Mouse (Mus musculus) heart, postnatal 10 days (tissue): Measurements from ENCODE around the gene Sim2. TPM values are rescaled to one million over a fixed set of nuclear protein-coding genes. Genes with fewer than 3 reads are reported as not detected.

Experiments used
- DNase-seq, 2 experiments: peaks; one replicate each; pipeline ENCODE4 v3.0.0; 2021
- intact Hi-C: fragments of 180-260 bp; cut with DNase I; formaldehyde crosslinking; loops from one replicate; pipeline ENCODE4 v1.15.1; 2025
- total RNA-seq, 2 experiments: library from RNA; stranded (reverse); gene quantifications; 2 replicates each; pipeline ENCODE4 v1.2.3; 2021

Sim2 gene
- total RNA-seq, 2 experiments from 2014 or later: not detected

GRCm38 (mm10) chr16:94078318-94079074, 6.2 kb upstream of the Sim2 start:
- intact Hi-C loops: no loop called here
- peak in 1 of 2 experiments; percentile 38 for DNase-seq

DNA sequence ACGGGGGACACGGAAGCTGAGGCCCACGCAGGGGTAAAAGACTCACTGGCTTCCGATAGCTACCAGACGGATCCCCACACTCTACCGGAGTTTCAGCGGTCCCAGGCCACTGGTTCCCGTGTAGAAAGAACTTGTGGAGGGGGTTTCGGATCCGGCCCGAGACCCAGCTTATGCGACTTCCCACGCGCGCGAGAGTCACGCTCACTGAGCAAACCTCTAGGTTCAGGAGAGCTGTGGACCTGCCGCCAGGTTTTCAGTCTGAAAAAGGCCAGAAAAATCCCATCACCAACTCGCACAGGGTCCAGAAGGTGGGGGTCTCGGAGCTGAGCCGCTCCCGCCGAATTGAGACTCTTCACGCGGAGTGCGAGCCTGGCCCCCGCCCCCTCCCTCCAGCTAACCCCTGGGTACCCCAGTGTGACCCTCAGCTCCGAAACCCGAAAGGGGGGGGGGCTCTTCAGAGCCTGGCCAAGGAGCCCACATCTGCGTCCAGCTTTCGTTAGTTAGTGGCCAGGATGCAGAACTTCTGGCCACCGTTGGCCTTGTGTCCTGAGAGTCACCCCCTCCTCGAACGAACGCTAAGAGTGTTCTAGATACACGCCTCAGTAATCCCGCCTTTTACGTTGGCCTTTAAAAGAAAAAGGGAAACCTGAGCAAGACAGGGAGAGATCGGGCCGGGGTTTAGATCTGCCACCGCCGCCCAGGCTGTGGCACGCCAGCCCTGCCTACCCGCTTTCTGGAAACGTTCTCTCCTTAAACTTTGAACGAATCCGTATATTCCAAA, 5.5 kb upstream of the Sim2 start:
- DNase-seq: no peak
- intact Hi-C loops: no loop called here

GRCm38 (mm10) chr16:94079856-94080555, 4.7 kb upstream of the Sim2 start:
- no peak for DNase-seq
- intact Hi-C loops: loop anchor here (2.0 kb wide), 1 partner anchor 15 kb away; no protein-coding TSS in a partner anchor

- intact Hi-C loops: loop anchor here (2.0 kb wide), 1 partner anchor 13 kb away; no protein-coding TSS in a partner anchor
- DNase-seq: no peak
Measured at GRCm38 (mm10) chr16:94081596-94081995, 3.1 kb upstream of the Sim2 start.

GRCm38 (mm10) chr16:94081996-94082708, 2.6 kb upstream of the Sim2 start:
- no peak for DNase-seq
- intact Hi-C loops: loop anchor here (2.0 kb wide), 1 partner anchor 13 kb away; no protein-coding TSS in a partner anchor

DNA sequence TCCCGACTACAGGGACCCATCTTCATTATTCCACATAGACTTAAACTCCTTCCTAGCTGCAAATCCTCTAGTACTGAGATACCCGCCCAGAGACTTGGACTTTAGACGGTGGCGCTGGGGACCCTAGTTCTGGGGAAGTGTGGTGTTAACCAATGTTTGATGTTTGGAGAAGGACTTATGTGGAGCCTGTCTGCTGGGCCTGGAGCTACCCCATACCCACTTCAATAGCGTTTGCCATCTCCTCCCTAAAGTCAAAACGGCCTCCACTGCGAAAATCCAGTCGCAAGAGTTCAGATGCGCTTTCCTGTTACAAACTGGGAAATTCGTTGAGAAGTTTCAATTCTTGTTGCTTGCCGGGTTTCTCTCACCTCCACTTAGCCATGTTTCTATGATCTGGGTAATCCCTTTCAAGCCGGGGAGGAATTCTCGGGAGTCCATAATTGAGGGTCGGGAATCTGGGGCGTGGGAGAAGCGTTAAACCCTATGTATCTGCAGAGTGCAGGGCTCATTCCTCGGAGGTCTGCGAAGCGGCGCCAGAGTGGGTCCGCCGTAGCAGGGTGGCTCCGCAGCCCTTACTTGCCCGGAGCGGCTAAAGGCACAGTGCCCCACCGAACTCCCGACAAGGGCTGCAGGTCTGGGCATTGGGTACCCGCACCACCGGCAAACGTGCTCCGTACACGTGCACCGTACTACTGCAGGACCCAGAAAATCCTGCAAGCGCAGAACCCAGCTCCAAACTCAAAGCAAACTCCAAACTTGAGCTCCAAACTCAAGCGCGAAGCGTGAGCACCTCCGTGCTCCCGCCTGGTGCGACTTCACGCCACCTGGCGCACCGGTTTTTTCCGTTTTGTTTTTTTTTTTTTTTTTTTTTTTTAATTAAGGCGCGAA, 1.5 kb upstream of the Sim2 start:
- intact Hi-C loops: no loop called here
- no peak for DNase-seq

GRCm38 (mm10) chr16:94083848-94084525, 744 bp upstream of the Sim2 start:
- DNase-seq: peak in 1 of 2 experiments; percentile 19
- intact Hi-C loops: no loop called here

DNA sequence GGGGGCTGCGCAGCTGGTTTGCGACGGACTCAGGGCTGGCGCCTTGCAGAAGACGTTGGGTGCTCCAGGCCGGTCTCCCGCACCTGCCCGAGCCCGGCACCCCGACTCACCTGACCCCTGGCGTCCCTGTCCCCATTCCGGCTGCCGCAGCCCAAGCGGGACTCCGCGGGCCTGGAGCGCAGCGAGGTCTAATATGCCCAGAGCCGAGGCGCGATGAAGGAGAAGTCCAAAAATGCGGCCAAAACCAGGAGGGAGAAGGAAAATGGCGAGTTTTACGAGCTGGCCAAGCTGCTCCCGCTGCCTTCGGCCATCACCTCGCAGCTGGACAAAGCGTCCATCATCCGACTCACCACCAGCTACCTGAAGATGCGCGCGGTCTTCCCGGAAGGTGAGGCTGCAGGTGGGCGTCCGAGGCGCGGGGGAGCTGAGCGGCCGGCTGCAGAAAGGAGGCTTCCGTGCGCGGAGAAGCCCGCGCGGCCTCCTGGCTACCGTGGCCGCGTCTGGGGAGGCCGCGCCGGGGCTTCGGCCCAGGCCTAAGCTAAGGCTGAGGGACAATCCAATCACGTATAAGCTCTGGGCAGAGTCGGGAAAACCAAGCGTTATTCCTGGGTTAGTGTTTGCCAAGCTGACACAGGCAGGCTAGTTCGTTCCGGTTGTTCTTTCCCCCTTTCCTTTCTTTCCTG, 1.0 kb downstream of the Sim2 start:
- intact Hi-C loops: loop anchor here (2.0 kb wide), 1 partner anchor 43 kb away; no protein-coding TSS in a partner anchor
- DNase-seq: no peak

DNA sequence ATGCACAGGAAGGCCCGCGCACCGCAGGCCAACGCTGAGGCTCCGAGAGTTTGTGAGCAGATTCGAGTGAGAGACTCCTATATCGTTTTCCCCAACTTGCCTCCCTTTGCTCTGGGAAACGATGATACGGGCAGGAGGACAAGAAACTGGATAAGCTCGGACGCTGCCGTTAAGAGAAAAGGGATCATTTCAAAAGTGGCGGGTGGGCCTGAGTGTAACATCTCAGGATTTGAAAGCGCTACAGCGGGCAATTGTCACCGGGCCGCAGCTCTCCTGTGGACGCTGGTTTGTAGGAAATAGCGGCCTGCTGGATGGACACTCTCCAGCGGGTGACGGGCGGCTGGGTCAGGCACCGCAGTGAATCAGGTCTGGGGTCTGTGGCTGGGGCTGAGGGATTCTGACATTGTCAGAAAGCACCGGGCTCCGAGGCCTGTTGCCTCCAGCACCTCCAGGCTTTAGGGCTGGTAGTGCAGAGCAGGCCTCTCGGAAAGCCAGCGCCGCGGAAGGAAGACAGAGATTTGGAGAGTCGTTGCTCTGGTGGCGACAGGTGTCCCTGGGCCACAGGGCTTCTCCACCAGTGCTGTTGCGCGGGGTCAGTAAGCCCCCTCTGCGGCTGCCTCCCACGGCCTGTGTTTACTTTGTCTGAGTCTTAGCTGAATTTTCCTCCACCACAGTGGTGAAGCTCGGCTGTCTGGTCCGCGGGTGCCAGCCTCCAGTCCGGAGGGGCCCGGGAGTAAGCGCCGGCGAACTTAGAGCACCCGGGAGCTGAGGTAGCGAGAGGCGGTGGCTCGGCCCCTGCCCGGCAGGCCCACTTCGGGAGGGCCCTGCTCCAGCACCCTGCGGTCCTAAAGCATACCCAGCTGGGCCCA, 2.2 kb downstream of the Sim2 start:
- peak in 1 of 2 experiments; percentile 27 for DNase-seq

DNA sequence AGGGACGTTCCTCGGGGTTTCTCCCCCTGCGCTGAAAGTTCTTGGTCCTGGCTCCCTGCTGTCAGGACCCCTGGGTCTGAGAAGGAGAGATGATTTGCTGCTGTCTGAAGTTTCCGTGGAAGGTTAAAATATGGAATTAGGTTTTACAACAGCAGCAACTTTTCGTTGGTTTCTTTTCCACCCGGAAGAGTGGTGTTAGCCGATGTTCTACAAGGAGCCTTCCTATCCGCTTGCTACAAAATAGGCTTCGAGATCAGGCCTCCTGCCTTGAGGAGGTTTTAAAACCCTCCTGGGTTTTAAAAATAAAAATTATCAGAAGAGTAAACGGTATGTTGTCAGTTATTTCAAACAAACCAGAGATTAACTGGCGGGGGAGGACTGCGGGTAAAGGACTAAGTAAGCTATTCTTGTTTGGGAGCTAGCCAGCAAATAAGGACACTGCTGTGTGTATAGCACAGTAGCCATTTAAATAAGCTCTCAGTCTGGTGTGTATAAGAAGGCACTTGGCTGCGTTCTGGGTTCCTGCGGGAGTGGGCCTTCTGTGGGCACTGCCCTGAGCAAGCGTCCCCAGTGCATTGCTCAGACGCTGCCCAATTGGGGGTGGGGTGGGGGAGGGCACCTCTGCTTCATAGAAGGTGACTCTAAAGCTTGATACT, 3.0 kb downstream of the Sim2 start:
- intact Hi-C loops: loop anchor here (2.0 kb wide), 1 partner anchor 41 kb away; no protein-coding TSS in a partner anchor

More for the DNA sequence above, 2.2 kb downstream of the Sim2 start:
- intact Hi-C loops: loop anchor here (2.0 kb wide), 1 partner anchor 42 kb away; no protein-coding TSS in a partner anchor

DNA sequence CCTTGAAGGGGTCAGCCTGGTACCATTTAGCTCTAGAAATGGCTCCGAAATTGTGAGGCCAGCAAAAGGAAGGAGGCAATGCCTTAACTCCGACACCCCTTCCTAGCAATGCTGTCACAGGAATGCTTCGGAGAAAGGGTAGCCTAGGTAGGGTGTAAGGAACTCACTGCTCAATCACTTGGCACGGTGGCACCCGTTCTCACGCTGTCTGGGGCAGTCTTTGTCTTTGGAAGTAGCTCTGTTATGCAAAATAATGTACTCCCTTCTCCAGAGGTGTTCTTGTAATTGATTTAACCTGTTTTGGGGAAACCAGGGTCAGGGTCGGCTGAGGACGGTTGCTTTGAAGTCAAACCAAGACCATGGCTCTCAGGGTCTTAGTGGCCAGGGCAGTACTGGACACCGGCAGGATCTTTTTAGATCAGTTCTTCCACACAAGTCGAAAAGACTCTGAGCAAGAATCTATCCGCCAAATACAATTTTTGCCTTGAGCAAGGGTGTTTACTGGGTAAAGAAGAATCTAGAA, 3.6 kb downstream of the Sim2 start:
- DNase-seq: no peak

More for the DNA sequence above, 3.0 kb downstream of the Sim2 start:
- no peak for DNase-seq

GRCm38 (mm10) chr16:94088819-94089692, 4.3 kb downstream of the Sim2 start:
- no peak for DNase-seq
- intact Hi-C loops: no loop called here

More for the DNA sequence above, 3.6 kb downstream of the Sim2 start:
- intact Hi-C loops: no loop called here

- DNase-seq: no peak
- intact Hi-C loops: no loop called here
Measured at GRCm38 (mm10) chr16:94092511-94093150, 7.9 kb downstream of the Sim2 start.

- intact Hi-C loops: no loop called here
Measured at GRCm38 (mm10) chr16:94093151-94093863, 8.6 kb downstream of the Sim2 start.

More at GRCm38 (mm10) chr16:94093151-94093863, 8.6 kb downstream of the Sim2 start:
- no peak for DNase-seq
